Mouse (Mus musculus): Measurements from ENCODE around the gene Olfr1418.
"Not testable (repeated sequence)": the region's sequence is repeated elsewhere in the genome, so short reads cannot be mapped to it uniquely, and the experiment has no call there.

GRCm38 (mm10) chr19:11878404-11878803, 17.5 kb upstream of the Olfr1418 start:
- not testable (repeated sequence) for TF ChIP-seq CTCF, EP300 (IDR thresholded peaks at IDR 0.05)
